Mouse (Mus musculus) intestine, embryonic 16.5 days (tissue): ENCODE measurements around the gene Ccl6. TPM values are rescaled to one million over a fixed set of nuclear protein-coding genes. Genes with fewer than 3 reads are reported as not detected.
A peak's percentile ranks its signal among the peaks of the same experiment; 100 is the strongest.
"Not testable (repeated sequence)": the region's sequence is repeated elsewhere in the genome, so short reads cannot be mapped to it uniquely, and the experiment has no call there.

ENCODE experiments used
- ATAC-seq: fragments of 200-750 bp; cut with Nextera tagmentation; 2 replicates; pipeline ENCODE4 v1.8.0; 2017; ENCODE audit warnings: moderate TSS enrichment, moderate library complexity
- H3K27ac ChIP-seq: fragments of 300-500 bp; sonication (generic); 2 replicates; pipeline ENCODE4 v1.5.1; 2014; ENCODE audit warnings: mild to moderate bottlenecking, low read length
- H3K27me3 ChIP-seq: fragments of 300-500 bp; sonication (generic); replicated peaks from 2 replicates; pipeline ENCODE4 v1.6.1; 2014; ENCODE audit warnings: low read length, control low read depth, mixed read lengths; ENCODE audit not compliant: control insufficient read depth, insufficient read depth
- H3K36me3 ChIP-seq: fragments of 300-500 bp; sonication (generic); 2 replicates; pipeline ENCODE4 v1.6.1; 2014; ENCODE audit warnings: low read length, control low read depth; ENCODE audit not compliant: control insufficient read depth, insufficient read depth
- H3K4me1 ChIP-seq: fragments of 300-500 bp; sonication (generic); 2 replicates; pipeline ENCODE4 v1.6.1; 2014; ENCODE audit warnings: low read length, control low read depth, mixed read lengths; ENCODE audit not compliant: control insufficient read depth, insufficient read depth
- H3K4me2 ChIP-seq: fragments of 300-500 bp; sonication (generic); 2 replicates; pipeline ENCODE4 v1.6.1; 2014; ENCODE audit warnings: low read depth, low read length, control low read depth
- H3K4me3 ChIP-seq: fragments of 300-500 bp; sonication (generic); 2 replicates; pipeline ENCODE4 v1.5.1; 2014; ENCODE audit warnings: mild to moderate bottlenecking, low read length
- H3K9ac ChIP-seq: fragments of 300-500 bp; sonication (generic); 2 replicates; pipeline ENCODE4 v1.6.1; 2014; ENCODE audit warnings: low read depth, low read length
- H3K9me3 ChIP-seq: fragments of 300-500 bp; sonication (generic); 2 replicates; pipeline ENCODE4 v1.6.1; 2016; ENCODE audit warnings: low read length, control low read depth; ENCODE audit not compliant: control insufficient read depth
- WGBS: fragments of 180-500 bp; shearing (Covaris S2); extraction: QIAGEN DNeasy Blood & Tissue Kit; methylation state at CpG from one replicate; pipeline ENCODE4 v1.1.7; 2014; 5-methylcytosine and 5-hydroxymethylcytosine counted together
- polyA plus RNA-seq: library from polyadenylated mRNA; unstranded; fragments of >200 nt; fragmentation: Nextera tagmentation; extraction: Ambion mirVana; gene quantifications from 2 replicates; pipeline ENCODE4 v1.2.1, GENCODE M21; 2015

Ccl6 gene
- polyA plus RNA-seq, 1 experiment from 2014 or later, result 30.3 TPM

DNA sequence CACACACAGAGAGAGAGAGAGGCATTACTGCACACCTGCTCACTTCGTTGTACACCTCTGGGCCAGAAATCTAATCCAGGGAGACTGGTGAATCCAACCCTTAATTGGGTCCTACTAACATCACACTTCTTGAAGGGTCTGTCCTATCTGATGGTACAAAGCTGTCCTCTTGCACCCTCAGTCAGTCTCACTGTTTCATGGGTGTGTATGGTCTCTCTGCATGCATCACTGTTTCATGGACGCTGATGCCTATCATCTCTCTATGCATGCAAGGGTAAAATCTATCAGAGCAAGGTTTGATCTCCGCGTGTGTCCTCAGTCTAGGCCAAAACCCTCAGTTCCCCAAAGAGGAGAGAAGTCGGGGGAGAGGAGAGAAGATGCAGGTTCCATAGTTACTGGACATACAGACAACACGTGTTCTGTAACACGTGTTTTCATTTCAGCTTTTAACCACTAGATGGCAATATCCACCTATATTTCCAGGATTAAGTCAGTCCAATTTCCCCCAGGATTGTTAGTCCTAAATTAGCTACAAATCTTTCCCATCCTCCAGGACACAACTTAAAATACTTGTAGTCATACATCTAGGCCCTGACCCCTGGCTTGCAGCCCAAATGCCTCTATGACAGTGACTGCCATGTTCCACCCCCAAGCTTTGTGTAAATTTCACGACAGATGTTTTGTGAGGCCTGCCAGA, 36.7 kb downstream of the Ccl6 start:
- peak; percentile 36 for ATAC-seq
- Histone ChIP-seq H3K4me3 (no peak overlapping the region), H3K27me3 (no peaks in the 10 kb centered on the region), H3K27ac (no peak overlapping the region), H3K36me3 (no peaks in the 10 kb centered on the region), H3K4me1 (0 out of 2 replicates have a peak, but pooled peaks cover 2% of the 10 kb centered on the region), H3K9ac (no peak overlapping the region), H3K9me3 (no peaks in the 10 kb centered on the region), H3K4me2 (no peak overlapping the region)
- 24% methylated on average over 8 of the region's 8 CpGs for WGBS

DNA sequence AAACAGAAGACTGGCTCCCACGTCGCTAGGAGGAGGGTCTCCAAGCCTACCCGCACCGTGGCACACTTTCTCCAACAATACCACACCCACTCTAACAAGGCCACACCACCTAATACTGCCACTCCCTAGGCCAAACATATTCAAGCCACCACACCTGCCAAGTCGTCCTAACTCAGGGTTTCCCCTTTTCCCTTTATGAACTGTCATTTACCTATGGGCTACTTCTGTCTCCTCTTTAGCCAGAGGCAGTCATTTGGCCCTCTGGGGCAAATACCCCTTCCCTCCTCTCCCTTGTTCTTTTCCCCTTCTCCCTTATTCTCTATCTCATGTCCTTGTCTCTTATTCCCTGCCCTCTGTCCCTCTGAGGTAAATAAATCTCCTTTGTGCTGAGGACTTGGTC, 41.2 kb downstream of the Ccl6 start:
- Histone ChIP-seq H3K9me3 (no peaks in the 10 kb centered on the region), H3K27me3 (no peaks in the 10 kb centered on the region), H3K36me3 (no peaks in the 10 kb centered on the region), H3K4me3 (no peak overlapping the region), H3K9ac (no peak overlapping the region), H3K27ac (no peak overlapping the region), H3K4me2 (no peak overlapping the region), H3K4me1 (0 out of 2 replicates have a peak, but pooled peaks cover 2% of the 10 kb centered on the region)
- ATAC-seq, result no peak
- WGBS, result 72% methylated on average over 5 of the region's 5 CpGs

DNA sequence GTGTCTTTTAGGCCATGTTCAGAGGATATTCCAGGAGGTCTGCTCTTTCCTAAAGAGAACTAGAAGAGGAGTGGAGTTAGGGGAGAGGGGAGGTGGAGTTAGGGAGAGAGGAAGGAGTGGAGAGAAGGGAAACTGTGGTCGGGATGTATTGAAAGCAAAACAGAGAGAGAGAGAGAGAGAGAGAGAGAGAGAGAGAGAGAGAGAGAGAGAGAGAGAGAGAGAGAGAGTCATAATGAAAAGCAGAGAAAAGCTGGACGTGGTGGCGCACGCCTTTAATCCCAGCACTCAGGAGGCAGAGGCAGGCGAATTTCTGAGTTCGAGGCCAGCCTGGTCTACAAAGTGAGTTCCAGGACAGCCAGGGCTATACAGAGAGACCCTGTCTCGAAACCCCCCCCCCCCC, 41.9 kb downstream of the Ccl6 start:
- ATAC-seq, H3K9ac ChIP-seq, H3K36me3 ChIP-seq, H3K27ac ChIP-seq, H3K4me3 ChIP-seq, H3K27me3 ChIP-seq, H3K4me1 ChIP-seq, H3K9me3 ChIP-seq, H3K4me2 ChIP-seq: not testable (repeated sequence)
- WGBS, result 90% methylated on average over 7 of the region's 7 CpGs

DNA sequence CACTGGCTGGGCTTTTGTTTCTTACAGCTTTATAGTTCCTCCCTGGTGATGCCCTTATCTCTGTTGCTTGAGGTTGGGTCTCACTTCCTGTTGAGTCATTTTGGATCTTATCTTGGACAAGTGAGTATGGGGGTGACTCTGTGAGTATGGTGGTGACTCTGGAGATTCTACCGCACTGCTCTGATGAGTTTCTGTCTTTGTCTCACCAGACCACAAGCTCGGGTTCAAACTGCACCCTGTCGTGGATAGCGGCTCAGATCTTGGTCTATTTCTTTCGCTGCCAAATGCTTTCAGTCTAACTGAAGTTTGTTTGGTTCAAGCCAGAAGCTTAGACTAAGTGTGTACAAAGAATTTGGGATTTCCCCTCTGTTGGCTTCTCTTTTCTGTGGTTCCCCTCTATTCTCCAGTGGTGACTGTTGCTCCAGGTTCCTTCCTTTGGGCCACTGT, 42.7 kb downstream of the Ccl6 start:
- Histone ChIP-seq H3K4me3 (no peak overlapping the region), H3K27me3 (no peaks in the 10 kb centered on the region), H3K9me3 (no peaks in the 10 kb centered on the region), H3K36me3 (no peaks in the 10 kb centered on the region), H3K9ac (no peak overlapping the region), H3K4me1 (no peaks in the 10 kb centered on the region), H3K4me2 (no peak overlapping the region), H3K27ac (no peak overlapping the region)
- 85% methylated on average over 5 of the region's 5 CpGs for WGBS
- no peak for ATAC-seq

DNA sequence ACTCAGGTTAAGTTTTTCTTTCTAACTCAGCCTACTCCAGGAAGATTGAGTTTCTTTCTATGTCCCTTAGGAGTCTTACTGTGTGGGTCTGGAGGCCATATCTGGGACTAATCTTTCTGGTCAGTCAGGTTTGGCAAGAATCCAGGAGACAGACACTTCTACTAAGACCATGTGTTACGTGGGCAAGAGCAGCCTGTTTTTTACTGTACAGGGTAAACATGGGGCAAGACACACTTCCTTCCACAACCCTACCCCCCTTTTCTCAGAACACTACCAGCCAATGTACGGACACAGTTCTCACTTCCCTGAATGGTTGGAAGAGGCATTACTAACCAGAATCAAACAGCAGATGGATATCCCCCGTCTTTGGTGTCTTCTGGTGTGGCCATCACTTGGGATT, 48.7 kb downstream of the Ccl6 start:
- Histone ChIP-seq H3K4me3 (no peak overlapping the region), H3K27ac (no peak overlapping the region), H3K9ac (no peak overlapping the region), H3K27me3 (no peaks in the 10 kb centered on the region), H3K4me2 (no peak overlapping the region), H3K36me3 (no peaks in the 10 kb centered on the region), H3K4me1 (no peaks in the 10 kb centered on the region), H3K9me3 (no peaks in the 10 kb centered on the region)
- WGBS, result 58% methylated on average over 3 of the region's 3 CpGs
- peak; percentile 44; the same call in 1 of the 2 replicates for ATAC-seq

DNA sequence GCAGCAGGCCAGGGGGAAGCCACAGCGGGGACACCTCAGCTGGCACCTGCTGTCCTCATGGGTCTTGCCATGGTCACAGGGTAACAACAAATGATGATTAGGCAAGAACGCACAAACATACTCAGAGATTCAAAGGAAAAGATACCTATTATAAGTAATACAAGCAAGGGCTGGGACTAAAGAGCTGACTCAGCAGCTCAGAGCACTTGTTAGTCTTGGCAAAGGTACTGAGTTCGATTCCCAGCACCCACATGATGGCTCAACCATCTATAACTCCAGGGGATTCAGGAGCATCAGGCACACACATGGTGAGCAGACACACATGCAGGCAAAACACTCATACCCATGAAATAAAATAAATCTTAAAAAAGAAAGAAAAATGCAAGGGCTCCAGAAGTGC, 51.5 kb downstream of the Ccl6 start:
- no peaks in the 10 kb centered on the region for H3K9me3 ChIP-seq
- no peak overlapping the region for H3K9ac ChIP-seq
- no peaks in the 10 kb centered on the region for H3K36me3 ChIP-seq
- H3K4me1 ChIP-seq, result no peaks in the 10 kb centered on the region
- no peak overlapping the region for H3K4me3 ChIP-seq
- ATAC-seq, result no peak
- H3K4me2 ChIP-seq, result no peak overlapping the region
- H3K27ac ChIP-seq, result no peak overlapping the region
- 87% methylated on average over 3 of the region's 3 CpGs for WGBS
- no peaks in the 10 kb centered on the region for H3K27me3 ChIP-seq

DNA sequence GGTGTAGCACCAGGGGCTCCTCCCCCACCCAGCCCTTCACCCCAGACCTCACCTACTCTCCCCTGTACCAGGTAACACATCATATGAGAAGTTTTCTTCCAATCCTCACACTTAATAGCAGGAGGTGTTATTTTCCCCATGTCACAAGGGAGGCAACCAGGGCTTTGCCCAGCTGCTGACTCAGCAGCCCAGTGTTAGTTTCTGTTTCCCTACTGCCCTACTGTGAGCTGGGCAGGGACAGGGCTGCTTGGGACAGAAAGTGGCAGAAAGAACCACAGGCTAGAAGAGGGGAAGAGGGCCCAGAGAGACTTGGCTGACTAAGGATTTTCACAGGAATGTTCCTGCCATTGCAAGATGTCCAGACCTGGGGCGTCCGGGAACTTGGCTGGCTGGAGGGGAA, 52.0 kb downstream of the Ccl6 start:
- H3K27ac ChIP-seq, result no peak overlapping the region
- WGBS, result 79% methylated on average over 2 of the region's 2 CpGs
- H3K36me3 ChIP-seq, result no peaks in the 10 kb centered on the region
- H3K4me2 ChIP-seq, result no peak overlapping the region
- no peaks in the 10 kb centered on the region for H3K27me3 ChIP-seq
- no peaks in the 10 kb centered on the region for H3K4me1 ChIP-seq
- H3K9me3 ChIP-seq, result no peaks in the 10 kb centered on the region
- H3K9ac ChIP-seq, result no peak overlapping the region
- no peak overlapping the region for H3K4me3 ChIP-seq
- ATAC-seq, result no peak

DNA sequence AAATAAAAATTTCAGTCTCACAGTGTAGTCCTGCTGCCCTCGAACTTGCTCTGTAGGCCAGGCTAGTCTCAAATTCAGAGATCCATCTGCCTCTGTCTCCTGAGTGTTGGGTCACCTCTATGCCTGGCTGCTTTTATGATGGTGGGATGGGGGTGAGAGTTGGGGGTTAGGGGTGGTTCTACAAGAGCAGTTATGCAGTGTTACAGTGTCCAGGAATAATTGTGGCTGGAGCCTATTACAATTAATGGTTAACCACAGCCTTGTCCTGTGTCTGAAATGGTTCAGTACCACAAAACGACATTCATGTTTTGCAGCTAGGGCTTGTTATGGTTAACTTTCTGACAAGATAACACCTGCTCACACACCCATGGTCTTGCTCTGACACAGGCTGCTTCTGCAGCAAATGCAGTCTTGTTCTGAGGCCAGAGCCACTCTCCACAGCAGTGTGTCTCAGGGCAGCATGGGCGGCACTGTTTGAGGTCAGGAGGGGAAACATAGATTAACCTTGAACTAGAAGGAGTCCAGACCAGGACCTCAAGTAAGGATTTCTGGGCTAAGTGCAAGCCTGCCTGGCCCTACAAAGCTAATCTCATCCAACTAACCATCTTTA, 54.1 kb downstream of the Ccl6 start:
- H3K4me3 ChIP-seq, result no peak overlapping the region
- WGBS, result 60% methylated on average over 3 of the region's 3 CpGs
- no peak overlapping the region for H3K27ac ChIP-seq
- ATAC-seq, result no peak
- no peaks in the 10 kb centered on the region; the same call in 1 of the 2 replicates for H3K4me1 ChIP-seq
- no peaks in the 10 kb centered on the region for H3K27me3 ChIP-seq
- H3K4me2 ChIP-seq, result no peak overlapping the region
- H3K36me3 ChIP-seq, result no peaks in the 10 kb centered on the region
- no peak overlapping the region for H3K9ac ChIP-seq
- no peaks in the 10 kb centered on the region for H3K9me3 ChIP-seq
